Mouse (Mus musculus) kidney, postnatal 0 days (tissue): Measurements from ENCODE around the gene Macrod1. TPM values are rescaled to one million over a fixed set of nuclear protein-coding genes. Genes with fewer than 3 reads are reported as not detected.
A peak's percentile ranks its signal among the peaks of the same experiment; 100 is the strongest.

ENCODE experiments used
- ATAC-seq: fragments of 200-750 bp; cut with Nextera tagmentation; replicated peaks from 2 replicates; pipeline ENCODE4 v1.8.0; 2017; ENCODE audit warnings: low read depth, moderate number of reproducible peaks, moderate TSS enrichment, moderate library complexity; ENCODE audit not compliant: low FRiP score
- DNase-seq: peaks from one replicate; pipeline ENCODE4 v3.0.0-alpha.2; 2016; ENCODE audit warnings: low spot score
- H3K27ac ChIP-seq: fragments of 300-500 bp; sonication (generic); 2 replicates; pipeline ENCODE4 v1.5.1; 2014; ENCODE audit warnings: mild to moderate bottlenecking
- H3K27me3 ChIP-seq: fragments of 300-500 bp; sonication (generic); 2 replicates; pipeline ENCODE4 v1.6.1; 2014; ENCODE audit warnings: low read length, mixed read lengths; ENCODE audit not compliant: insufficient read depth
- H3K36me3 ChIP-seq: fragments of 300-500 bp; sonication (generic); 2 replicates; pipeline ENCODE4 v1.6.1; 2014; ENCODE audit warnings: low read length, mixed read lengths; ENCODE audit not compliant: insufficient read depth
- H3K4me1 ChIP-seq: fragments of 300-500 bp; sonication (generic); replicated peaks from 2 replicates; pipeline ENCODE4 v1.6.1; 2014; ENCODE audit warnings: antibody characterized with exemption, low read length, mixed read lengths; ENCODE audit not compliant: insufficient read depth
- H3K4me2 ChIP-seq: fragments of 300-500 bp; sonication (generic); 2 replicates; pipeline ENCODE4 v1.6.1; 2014; ENCODE audit warnings: mild to moderate bottlenecking, low read length, moderate library complexity, mixed read lengths
- H3K4me3 ChIP-seq: fragments of 300-500 bp; sonication (generic); replicated peaks from 2 replicates; pipeline ENCODE4 v1.5.1; 2014; ENCODE audit warnings: low read depth, low read length
- H3K9ac ChIP-seq: fragments of 300-500 bp; sonication (generic); 2 replicates; pipeline ENCODE4 v1.6.1; 2014; ENCODE audit warnings: low read depth, low read length
- H3K9me3 ChIP-seq: fragments of 300-500 bp; sonication (generic); replicated peaks from 2 replicates; pipeline ENCODE4 v1.6.1; 2016; ENCODE audit warnings: low read length, inconsistent platforms, mixed read lengths
- CTCF ChIP-seq: IDR thresholded peaks from 2 replicates; pipeline ENCODE4 v1.5.1; 2016; ENCODE audit warnings: antibody characterized with exemption, low read depth, mild to moderate bottlenecking, moderate library complexity
- WGBS: fragments of 180-500 bp; shearing (Covaris S2); extraction: QIAGEN DNeasy Blood & Tissue Kit; methylation state at CpG from one replicate; pipeline ENCODE4 v1.1.7; 2014; 5-methylcytosine and 5-hydroxymethylcytosine counted together
- polyA plus RNA-seq: library from polyadenylated mRNA; unstranded; fragments of >200 nt; fragmentation: Nextera tagmentation; extraction: Ambion mirVana; gene quantifications from 2 replicates; pipeline ENCODE4 v1.2.1, GENCODE M21; 2015

Macrod1 gene
- polyA plus RNA-seq, 1 experiment from 2014 or later = 35.5 TPM

- Histone ChIP-seq H3K27ac (peak overlapping the region; percentile 34; the same call in 1 of the 2 replicates), H3K4me1 (peaks cover 24% of the 10 kb centered on the region), H3K4me2 (no peak overlapping the region), H3K36me3 (no peaks in the 10 kb centered on the region), H3K9ac (no peak overlapping the region), H3K9me3 (no peaks in the 10 kb centered on the region), H3K4me3 (no peak overlapping the region), H3K27me3 (no peaks in the 10 kb centered on the region)
- ATAC-seq (no peak), DNase-seq (no peak)
- no peak for TF ChIP-seq CTCF
- WGBS = 67% methylated on average over 8 of the region's 8 CpGs
Observed at GRCm38 (mm10) chr19:7180756-7181405, 124.3 kb downstream of the Macrod1 start.

GRCm38 (mm10) chr19:7181496-7181895, 124.9 kb downstream of the Macrod1 start:
- H3K27me3 ChIP-seq = no peaks in the 10 kb centered on the region
- no peaks in the 10 kb centered on the region for H3K36me3 ChIP-seq
- peak overlapping the region; percentile 78 for H3K27ac ChIP-seq
- ATAC-seq (no peak), DNase-seq (no peak)
- no peak for TF ChIP-seq CTCF
- H3K9me3 ChIP-seq = no peaks in the 10 kb centered on the region
- WGBS = 61% methylated on average over 7 of the region's 7 CpGs
- peaks cover 27% of the 10 kb centered on the region for H3K4me1 ChIP-seq
- H3K9ac ChIP-seq = 0 out of 2 replicates have a peak overlapping the region, but pooled peaks have one; percentile 23
- no peak overlapping the region for H3K4me3 ChIP-seq
- H3K4me2 ChIP-seq = no peak overlapping the region

GRCm38 (mm10) chr19:7182273-7182949, 125.8 kb downstream of the Macrod1 start:
- Histone ChIP-seq H3K4me2 (peak overlapping the region; percentile 41), H3K9ac (0 out of 2 replicates have a peak overlapping the region, but pooled peaks have one; percentile 23), H3K9me3 (no peaks in the 10 kb centered on the region), H3K4me1 (peaks cover 34% of the 10 kb centered on the region), H3K36me3 (no peaks in the 10 kb centered on the region), H3K27me3 (no peaks in the 10 kb centered on the region), H3K27ac (peak overlapping the region; percentile 78), H3K4me3 (no peak overlapping the region)
- DNase-seq = peak; percentile 63
- WGBS = 9% methylated on average over 23 of the region's 23 CpGs
- ATAC-seq = peak; percentile 60
- no peak for TF ChIP-seq CTCF

GRCm38 (mm10) chr19:7183419-7183818, 126.8 kb downstream of the Macrod1 start:
- DNase-seq = no peak
- no peak overlapping the region for H3K9ac ChIP-seq
- ATAC-seq = no peak
- 64% methylated on average over 11 of the region's 11 CpGs for WGBS
- H3K9me3 ChIP-seq = no peaks in the 10 kb centered on the region
- peak overlapping the region; percentile 78; the same call in 1 of the 2 replicates for H3K27ac ChIP-seq
- no peak overlapping the region for H3K4me2 ChIP-seq
- no peaks in the 10 kb centered on the region for H3K36me3 ChIP-seq
- no peak overlapping the region for H3K4me3 ChIP-seq
- no peaks in the 10 kb centered on the region for H3K27me3 ChIP-seq
- TF ChIP-seq CTCF = no peak
- peaks cover 38% of the 10 kb centered on the region for H3K4me1 ChIP-seq

GRCm38 (mm10) chr19:7185059-7185458, 128.4 kb downstream of the Macrod1 start:
- TF ChIP-seq CTCF = no peak

GRCm38 (mm10) chr19:7185715-7186291, 129.2 kb downstream of the Macrod1 start:
- no peak for TF ChIP-seq CTCF
- peaks cover 36% of the 10 kb centered on the region for H3K4me1 ChIP-seq
- H3K4me3 ChIP-seq = no peak overlapping the region
- no peaks in the 10 kb centered on the region for H3K27me3 ChIP-seq
- ATAC-seq = no peak
- DNase-seq = no peak
- H3K9ac ChIP-seq = 0 out of 2 replicates have a peak overlapping the region, but pooled peaks have one; percentile 28
- WGBS = 10% methylated on average over 18 of the region's 18 CpGs
- H3K27ac ChIP-seq = peak overlapping the region; percentile 50; the same call in 1 of the 2 replicates
- no peak overlapping the region; the same call in 1 of the 2 replicates for H3K4me2 ChIP-seq
- H3K9me3 ChIP-seq = no peaks in the 10 kb centered on the region
- no peaks in the 10 kb centered on the region for H3K36me3 ChIP-seq

More at GRCm38 (mm10) chr19:7185059-7185458, 128.4 kb downstream of the Macrod1 start:
- no peak for DNase-seq
- no peaks in the 10 kb centered on the region for H3K36me3 ChIP-seq
- no peak overlapping the region for H3K4me3 ChIP-seq
- ATAC-seq = no peak
- no peaks in the 10 kb centered on the region for H3K27me3 ChIP-seq
- 55% methylated on average over 4 of the region's 4 CpGs for WGBS
- H3K9me3 ChIP-seq = no peaks in the 10 kb centered on the region
- no peak overlapping the region for H3K9ac ChIP-seq
- H3K27ac ChIP-seq = 0 out of 2 replicates have a peak overlapping the region, but pooled peaks have one; percentile 0
- no peak overlapping the region for H3K4me2 ChIP-seq
- peaks cover 38% of the 10 kb centered on the region for H3K4me1 ChIP-seq
